Mouse (Mus musculus): ENCODE results near the gene Cdkl3.
A peak's percentile ranks its signal among the peaks of the same experiment; 100 is the strongest.

Gene Cdkl3

DNA sequence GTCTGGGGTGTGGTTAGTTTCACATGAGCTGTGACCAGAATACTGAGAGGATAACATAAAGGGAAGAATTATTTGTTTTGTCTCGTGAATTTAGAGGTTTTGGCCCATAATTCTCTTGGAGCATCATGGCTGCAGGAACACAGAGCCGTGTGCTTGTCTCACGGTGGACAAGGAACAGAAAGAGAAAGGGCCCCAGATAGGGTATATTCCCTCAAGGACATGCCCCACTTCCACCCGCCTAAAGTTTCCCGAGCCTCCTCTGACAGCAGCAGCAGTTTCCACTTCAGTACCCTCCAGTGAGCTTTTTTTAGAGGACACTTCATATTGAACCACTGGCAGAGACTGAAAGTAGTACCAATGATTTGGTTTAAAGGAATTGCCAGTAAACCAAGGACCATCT is 7.5 kb downstream of the Cdkl3 start:
- no peak for DNase-seq (ENCODE audit: low read depth, low spot score)

DNA sequence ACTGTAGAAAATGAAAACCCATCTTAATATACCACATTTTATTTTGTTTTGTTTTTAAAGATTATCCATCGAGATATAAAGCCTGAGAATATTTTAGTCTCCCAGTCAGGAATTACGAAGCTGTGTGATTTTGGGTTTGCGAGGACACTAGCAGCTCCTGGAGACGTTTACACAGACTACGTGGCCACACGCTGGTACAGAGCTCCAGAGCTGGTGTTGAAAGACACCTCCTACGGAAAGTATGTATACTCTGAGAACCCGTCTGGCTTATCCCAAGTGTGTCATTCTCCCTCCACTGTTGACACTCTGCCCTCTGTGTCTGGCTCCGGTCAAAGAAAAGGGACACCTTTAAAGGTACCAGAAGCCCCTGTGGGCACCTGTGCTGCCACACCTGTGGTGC is 14.2 kb downstream of the Cdkl3 start:
- no peak for DNase-seq (ENCODE audit: low read depth, low spot score)

DNA sequence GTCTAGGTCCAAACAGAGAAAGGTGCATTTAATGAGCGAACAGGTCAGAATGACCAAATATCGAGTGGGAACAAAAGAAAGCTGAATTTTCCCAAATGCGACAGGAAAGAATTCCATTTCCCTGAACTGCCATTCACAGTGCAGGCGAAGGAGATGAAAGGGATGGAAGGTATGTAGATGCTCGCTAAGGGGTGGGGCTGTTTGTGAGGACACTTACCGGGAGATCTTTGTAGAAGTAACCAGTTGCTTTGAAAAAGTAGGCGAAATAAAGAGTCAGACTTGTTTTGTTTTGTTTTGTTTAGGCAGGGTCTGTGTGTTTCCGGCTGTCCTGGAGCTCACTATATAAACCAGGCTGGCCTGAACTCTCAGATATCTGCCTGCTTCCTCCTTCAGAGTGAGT is 28.3 kb downstream of the Cdkl3 start:
- DNase-seq (ENCODE audit: low read depth, low spot score) = peak; percentile 82

DNA sequence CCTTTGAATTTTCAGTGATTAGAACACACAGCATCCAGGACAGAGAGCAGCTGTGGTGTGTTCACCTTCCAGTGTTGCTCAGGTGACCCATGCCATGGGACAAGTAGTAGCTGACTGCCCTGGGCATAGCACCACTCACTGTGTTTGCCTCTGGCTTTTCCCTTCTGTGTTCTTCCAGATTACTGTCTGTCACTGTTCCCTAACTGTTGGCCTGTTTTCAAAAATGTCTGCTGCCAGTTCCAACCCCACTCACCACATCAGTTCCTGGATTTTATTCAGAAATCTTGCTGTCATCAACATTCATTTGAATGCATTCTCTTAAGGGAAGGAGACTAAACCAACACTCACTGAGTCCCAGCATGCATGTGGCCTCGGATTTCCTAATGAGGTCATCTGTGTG is 29.9 kb downstream of the Cdkl3 start:
- no peak for DNase-seq (ENCODE audit: low read depth, low spot score)

- no peak for DNase-seq (ENCODE audit: low read depth, low spot score)
These were observed 31.9 kb downstream of the Cdkl3 start for GRCm38 (mm10) chr11:52035905-52036304.

GRCm38 (mm10) chr11:52037659-52038058 is 33.6 kb downstream of the Cdkl3 start:
- DNase-seq (ENCODE audit: low read depth, low spot score) = no peak

DNA sequence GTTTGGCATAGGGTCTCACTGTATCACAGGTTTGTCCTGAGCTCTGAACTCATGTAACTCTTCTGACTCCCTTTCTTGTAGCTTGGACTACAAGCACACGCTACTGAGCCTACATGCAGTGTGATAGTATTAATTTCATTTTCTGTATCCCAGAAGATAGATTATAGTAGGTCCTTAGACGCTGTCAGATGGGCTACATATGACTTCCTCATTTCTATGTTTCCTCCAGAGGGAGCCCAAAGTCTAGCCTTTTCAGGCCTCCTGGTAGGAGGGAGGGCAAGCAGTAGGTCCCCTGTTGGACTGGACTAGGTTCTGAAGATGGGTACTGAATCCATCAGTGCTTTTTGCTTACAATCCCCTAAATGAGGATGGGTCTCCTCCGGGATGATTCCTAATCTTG is 39.2 kb downstream of the Cdkl3 start:
- DNase-seq (ENCODE audit: low read depth, low spot score) = no peak

- peak; percentile 10 for DNase-seq (ENCODE audit: low read depth, low spot score)
These were observed 40.1 kb downstream of the Cdkl3 start for GRCm38 (mm10) chr11:52044156-52044555.

- DNase-seq (ENCODE audit: low read depth, low spot score) = peak; percentile 30
These were observed 42.6 kb downstream of the Cdkl3 start for GRCm38 (mm10) chr11:52046446-52047165.

GRCm38 (mm10) chr11:52053371-52053770 is 49.4 kb downstream of the Cdkl3 start:
- no peak for DNase-seq (ENCODE audit: low read depth, low spot score)

- DNase-seq (ENCODE audit: low read depth, low spot score) = no peak
These were observed 50.7 kb downstream of the Cdkl3 start for GRCm38 (mm10) chr11:52054728-52055127.

DNA sequence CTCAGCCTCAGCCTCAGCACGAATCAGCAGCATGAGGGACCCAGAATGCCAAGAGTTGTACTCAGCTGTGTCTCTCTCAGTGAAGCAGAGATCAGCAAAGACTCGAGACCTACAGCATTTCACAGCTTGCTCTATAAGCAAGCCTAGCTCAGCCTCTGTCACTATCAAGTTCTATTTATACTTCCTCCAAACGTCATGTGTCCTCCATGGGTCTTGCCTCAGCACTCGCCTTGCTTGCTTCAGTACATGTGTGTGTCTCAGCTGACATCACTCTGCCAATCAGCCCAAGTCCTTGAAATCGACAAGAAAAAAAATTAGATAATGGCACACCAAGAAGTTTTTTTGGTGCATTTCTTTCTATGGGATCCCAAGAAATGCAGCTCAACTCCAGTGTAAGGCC is 52.2 kb downstream of the Cdkl3 start:
- DNase-seq (ENCODE audit: low read depth, low spot score) = no peak

- no peak for DNase-seq (ENCODE audit: low read depth, low spot score)
These were observed 55.0 kb downstream of the Cdkl3 start for GRCm38 (mm10) chr11:52059001-52059400.

GRCm38 (mm10) chr11:52060315-52060714 is 56.3 kb downstream of the Cdkl3 start:
- no peak for DNase-seq (ENCODE audit: low read depth, low spot score)

DNA sequence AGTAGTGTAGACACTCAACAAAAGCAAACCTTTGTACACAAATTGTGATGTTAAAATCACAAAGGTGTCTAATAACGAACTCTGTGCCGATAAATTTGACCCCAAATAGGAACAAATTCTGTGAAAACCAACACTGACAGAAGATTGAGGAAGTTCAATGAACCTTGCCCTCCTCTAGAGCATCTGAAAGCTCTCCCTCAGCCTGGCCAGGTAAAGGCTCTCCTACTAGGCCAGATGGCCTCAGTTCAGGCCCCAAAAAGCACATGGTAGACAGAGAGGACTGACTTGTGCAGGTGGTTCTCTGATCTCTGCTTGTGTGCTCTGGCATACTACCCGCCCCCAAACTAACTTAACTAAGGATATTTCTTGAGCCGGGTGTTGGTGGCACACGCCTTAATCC is 58.4 kb downstream of the Cdkl3 start:
- no peak for DNase-seq (ENCODE audit: low read depth, low spot score)

GRCm38 (mm10) chr11:52064398-52064797 is 60.4 kb downstream of the Cdkl3 start:
- DNase-seq (ENCODE audit: low read depth, low spot score) = no peak

DNA sequence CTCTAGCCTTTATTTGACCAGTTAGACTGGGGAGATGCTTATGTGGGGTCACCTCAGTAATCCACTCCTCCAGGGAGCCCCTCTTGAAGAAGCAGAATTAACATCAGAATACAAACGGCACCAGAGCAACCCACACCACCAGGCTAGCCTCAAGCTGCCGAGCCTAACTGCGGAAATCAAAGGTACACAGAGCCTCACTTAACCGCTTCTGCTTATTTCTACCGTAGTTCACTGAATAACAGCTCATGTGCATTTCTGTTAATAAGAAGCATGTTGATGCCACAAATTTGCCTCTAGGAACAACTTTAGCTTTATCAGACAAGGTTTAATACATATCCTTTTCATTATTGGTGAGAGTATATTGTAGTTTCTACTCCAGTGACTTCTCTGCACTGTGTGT is 61.8 kb downstream of the Cdkl3 start:
- no peak for DNase-seq (ENCODE audit: low read depth, low spot score)

DNA sequence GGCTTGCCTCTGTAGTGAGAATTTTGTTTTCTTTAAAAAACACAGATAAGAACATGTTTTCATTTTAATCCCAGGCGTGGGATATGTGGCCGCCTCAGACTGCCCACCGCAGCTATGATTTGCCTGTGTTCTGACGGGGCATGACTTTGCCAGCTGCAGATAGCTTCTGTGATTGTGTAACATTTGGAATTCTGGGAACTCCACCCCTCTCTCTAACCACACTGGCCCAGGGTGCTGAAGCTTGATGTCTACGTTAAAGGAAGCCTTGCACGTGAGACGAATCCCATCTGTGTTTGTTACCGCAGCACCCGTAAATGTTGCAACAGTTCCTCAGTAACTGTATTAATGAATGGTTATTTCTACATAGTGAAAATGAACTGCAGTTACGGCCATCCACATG is 67.7 kb downstream of the Cdkl3 start:
- no peak for DNase-seq (ENCODE audit: low read depth, low spot score)

- DNase-seq (ENCODE audit: low read depth, low spot score) = peak; percentile 23
These were observed 69.6 kb downstream of the Cdkl3 start for GRCm38 (mm10) chr11:52073528-52074170.

DNA sequence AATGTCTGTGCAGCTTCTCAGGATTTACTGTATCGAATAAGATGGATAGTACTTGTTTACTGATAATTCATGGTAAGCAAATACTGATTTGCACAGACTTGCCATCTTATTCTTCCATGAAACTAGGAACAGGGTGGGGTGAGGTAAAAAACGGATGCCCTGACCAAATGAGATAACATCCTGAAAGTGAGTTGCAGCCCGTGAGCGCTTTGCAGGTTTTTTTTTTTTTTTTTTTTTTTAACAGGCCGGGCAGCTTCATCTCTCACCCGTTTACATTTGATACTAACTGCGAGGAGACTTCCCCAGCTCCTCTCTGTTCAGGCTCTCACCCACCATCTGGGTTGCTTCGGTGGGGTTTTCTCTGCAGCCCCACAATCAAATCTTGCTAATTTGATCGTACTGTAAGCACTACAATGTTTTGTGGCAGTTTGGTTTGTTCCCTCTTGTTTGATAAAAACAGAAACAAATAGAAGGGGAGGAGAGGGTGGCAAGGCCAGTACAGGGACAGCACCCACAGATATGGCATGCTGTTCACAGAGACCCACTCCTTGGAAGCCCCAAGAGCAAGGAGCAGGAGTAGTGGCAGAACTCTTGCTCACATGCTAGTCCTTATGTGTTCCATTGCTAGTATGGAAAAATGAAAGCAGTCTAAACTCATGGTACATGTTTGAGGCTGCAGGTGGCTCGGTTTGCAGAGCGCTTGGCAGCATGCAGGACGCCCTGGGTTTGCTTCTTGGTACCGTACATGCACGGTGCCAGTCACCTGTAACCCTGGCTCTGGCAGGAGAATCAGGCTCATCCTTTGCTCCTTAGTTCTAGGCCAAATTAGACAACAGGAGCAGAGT is 70.8 kb downstream of the Cdkl3 start:
- no peak for DNase-seq (ENCODE audit: low read depth, low spot score)

DNA sequence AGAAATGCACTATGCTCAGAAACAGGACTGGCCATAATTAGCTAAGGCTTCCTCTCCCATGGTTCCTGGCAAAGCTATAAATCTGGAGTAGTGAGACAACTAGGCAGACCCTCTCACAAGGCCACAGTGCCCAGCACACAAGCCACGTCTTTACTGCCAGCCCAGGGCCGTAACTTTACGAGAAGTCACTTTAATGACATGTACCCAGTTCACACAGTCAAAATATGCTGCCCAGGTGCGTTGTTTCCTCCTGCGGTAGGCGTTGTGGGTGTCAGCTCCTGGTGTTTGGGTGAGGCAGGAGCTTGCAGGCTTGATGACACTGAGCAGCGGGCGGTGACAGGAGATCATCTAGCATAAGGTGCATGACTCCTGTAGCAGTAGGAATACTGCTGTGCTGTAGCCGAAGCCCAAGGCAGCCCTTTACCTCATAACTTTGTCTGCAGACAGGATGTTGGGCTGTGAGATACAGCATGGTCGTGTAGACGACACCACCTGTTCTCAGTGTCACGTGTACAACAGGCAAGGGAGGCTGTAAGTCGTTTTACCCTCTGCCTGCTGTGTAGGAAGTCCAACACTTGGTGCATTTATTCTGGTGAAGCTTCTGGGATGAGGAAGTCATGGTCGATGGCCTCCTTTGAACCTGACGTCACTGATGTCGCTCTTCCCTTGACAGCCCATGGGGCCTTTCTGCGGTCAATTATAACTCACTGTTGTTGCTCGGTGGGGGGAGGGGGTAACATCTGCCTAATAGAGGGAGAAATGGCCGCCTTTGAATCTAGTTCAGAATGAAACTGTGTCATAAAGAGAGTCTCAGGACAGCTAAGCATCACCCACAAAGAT is 72.0 kb downstream of the Cdkl3 start:
- no peak for DNase-seq (ENCODE audit: low read depth, low spot score)
